Mouse (Mus musculus): Measurements from ENCODE around the gene Mob3b. TPM values are rescaled to one million over a fixed set of nuclear protein-coding genes. Genes with fewer than 3 reads are reported as not detected.
A peak's percentile ranks its signal among the peaks of the same experiment; 100 is the strongest.

Mob3b gene
- polyA plus RNA-seq, 1 experiment from 2014 or later = 7.1 TPM

DNA sequence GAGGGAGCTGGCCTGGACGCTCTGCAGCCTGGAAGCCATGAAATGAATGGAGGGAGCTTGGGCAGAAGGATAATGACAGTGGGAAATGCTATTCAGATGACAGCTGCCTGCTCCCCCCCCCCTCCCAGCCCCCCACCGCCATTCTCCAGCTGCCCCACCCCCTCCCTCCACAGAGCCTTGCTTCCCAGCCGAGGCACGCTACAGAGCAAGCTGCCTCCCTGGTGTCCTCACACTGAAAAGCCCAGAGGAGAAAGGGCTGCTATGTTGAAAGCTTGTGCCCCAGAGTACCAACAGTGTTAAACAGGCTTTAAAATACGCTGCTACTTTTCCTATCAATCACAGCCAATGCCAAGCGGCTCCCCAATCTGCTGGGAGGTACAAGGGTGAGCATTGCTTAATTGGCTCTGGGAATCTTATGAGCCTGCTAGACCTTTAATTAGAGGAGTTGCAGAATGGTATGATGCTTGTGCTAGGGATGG is 31.9 kb downstream of the Mob3b start:
- no peak overlapping the region for H3K9ac ChIP-seq
- H3K4me3 ChIP-seq = no peak overlapping the region
- no peak overlapping the region for H3K27ac ChIP-seq
- no peaks in the 10 kb centered on the region for H3K27me3 ChIP-seq (replicated peaks)
- H3K36me3 ChIP-seq = no peaks in the 10 kb centered on the region
- WGBS (ENCODE audit: insufficient replicate concordance) = 43% methylated on average over 4 of the region's 6 CpGs
- no peak for ATAC-seq
- no peaks in the 10 kb centered on the region for H3K9me3 ChIP-seq (replicated peaks)
- H3K4me1 ChIP-seq = peaks cover 10% of the 10 kb centered on the region; the same call in 1 of the 2 replicates
- 0 out of 2 replicates have a peak overlapping the region, but pooled peaks have one; percentile 16 for H3K4me2 ChIP-seq

DNA sequence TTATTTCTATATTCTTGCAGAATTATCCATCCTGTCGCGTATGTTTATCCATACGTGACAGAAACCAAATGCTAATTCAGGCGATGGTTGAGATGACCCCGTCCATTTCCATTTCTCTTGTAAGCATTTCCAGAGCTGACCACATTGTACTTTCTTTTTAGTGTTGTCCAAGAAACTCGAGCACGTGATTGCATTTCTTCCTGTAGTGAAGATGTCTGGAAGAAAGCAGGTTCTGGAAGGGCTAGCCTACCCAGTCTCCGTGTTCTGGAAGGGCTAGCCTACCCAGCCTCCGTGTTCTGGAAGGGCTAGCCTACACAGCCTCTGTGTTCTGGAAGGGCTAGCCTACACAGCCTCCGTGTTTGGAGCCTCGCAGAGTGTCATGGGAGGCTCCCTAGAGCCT is 33.3 kb downstream of the Mob3b start:
- no peaks in the 10 kb centered on the region for H3K27me3 ChIP-seq (replicated peaks)
- H3K9ac ChIP-seq = no peak overlapping the region
- H3K27ac ChIP-seq = no peak overlapping the region
- peaks cover 6% of the 10 kb centered on the region; the same call in 1 of the 2 replicates for H3K4me1 ChIP-seq
- WGBS (ENCODE audit: insufficient replicate concordance) = 70% methylated on average over 11 of the region's 11 CpGs
- no peak overlapping the region for H3K4me3 ChIP-seq
- ATAC-seq = no peak
- no peaks in the 10 kb centered on the region for H3K36me3 ChIP-seq
- H3K9me3 ChIP-seq (replicated peaks) = no peaks in the 10 kb centered on the region
- no peak overlapping the region for H3K4me2 ChIP-seq

GRCm38 (mm10) chr4:35123087-35123486 is 34.2 kb downstream of the Mob3b start:
- Histone ChIP-seq H3K4me2 (no peak overlapping the region), H3K36me3 (no peaks in the 10 kb centered on the region), H3K4me1 (peaks cover 6% of the 10 kb centered on the region; the same call in 1 of the 2 replicates), H3K4me3 (no peak overlapping the region), H3K27ac (no peak overlapping the region), H3K27me3 (replicated peaks) (no peaks in the 10 kb centered on the region), H3K9me3 (replicated peaks) (no peaks in the 10 kb centered on the region), H3K9ac (no peak overlapping the region)
- 70% methylated on average over 5 of the region's 5 CpGs for WGBS (ENCODE audit: insufficient replicate concordance)
- no peak for ATAC-seq

GRCm38 (mm10) chr4:35121060-35121459 is 36.2 kb downstream of the Mob3b start:
- H3K4me1 ChIP-seq = peaks cover 6% of the 10 kb centered on the region; the same call in 1 of the 2 replicates
- H3K4me3 ChIP-seq = no peak overlapping the region
- no peak for ATAC-seq
- H3K9ac ChIP-seq = no peak overlapping the region
- no peaks in the 10 kb centered on the region for H3K9me3 ChIP-seq (replicated peaks)
- 72% methylated on average over 12 of the region's 12 CpGs for WGBS (ENCODE audit: insufficient replicate concordance)
- H3K4me2 ChIP-seq = no peak overlapping the region
- H3K27ac ChIP-seq = no peak overlapping the region
- no peaks in the 10 kb centered on the region for H3K27me3 ChIP-seq (replicated peaks)
- no peaks in the 10 kb centered on the region for H3K36me3 ChIP-seq

- Histone ChIP-seq H3K4me2 (no peak overlapping the region), H3K9me3 (replicated peaks) (no peaks in the 10 kb centered on the region), H3K4me1 (peaks cover 5% of the 10 kb centered on the region; the same call in 1 of the 2 replicates), H3K27me3 (replicated peaks) (no peaks in the 10 kb centered on the region), H3K9ac (no peak overlapping the region), H3K27ac (no peak overlapping the region), H3K4me3 (no peak overlapping the region), H3K36me3 (no peaks in the 10 kb centered on the region)
- WGBS (ENCODE audit: insufficient replicate concordance) = 76% methylated on average over 8 of the region's 8 CpGs
- ATAC-seq = no peak
These were observed 36.7 kb downstream of the Mob3b start for GRCm38 (mm10) chr4:35120575-35120974.

DNA sequence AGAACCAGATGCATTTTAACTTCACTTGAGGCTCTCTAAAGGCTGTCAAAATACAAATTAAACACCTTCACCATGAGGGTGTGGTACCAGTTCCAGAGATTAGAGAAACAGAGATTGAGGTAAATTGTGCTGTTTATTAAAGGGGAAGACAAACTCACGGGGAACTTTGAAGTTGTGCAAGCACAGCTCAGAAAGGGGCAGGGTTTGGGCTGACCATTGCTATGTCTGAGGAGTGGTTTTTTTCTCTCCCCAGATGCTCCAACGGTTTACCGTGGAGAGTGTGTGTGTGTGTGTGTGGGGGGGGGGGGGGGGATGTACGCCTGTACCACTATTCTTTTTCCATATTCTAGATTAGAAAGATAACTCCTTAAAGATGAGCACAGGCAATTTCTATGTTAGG is 37.1 kb downstream of the Mob3b start:
- Histone ChIP-seq H3K27ac (no peak overlapping the region), H3K9me3 (replicated peaks) (no peaks in the 10 kb centered on the region), H3K4me2 (no peak overlapping the region), H3K4me1 (peaks cover 1% of the 10 kb centered on the region; the same call in 1 of the 2 replicates), H3K9ac (no peak overlapping the region), H3K36me3 (no peaks in the 10 kb centered on the region), H3K4me3 (no peak overlapping the region), H3K27me3 (replicated peaks) (no peaks in the 10 kb centered on the region)
- ATAC-seq = no peak
- WGBS (ENCODE audit: insufficient replicate concordance) = 46% methylated on average over 2 of the region's 4 CpGs

DNA sequence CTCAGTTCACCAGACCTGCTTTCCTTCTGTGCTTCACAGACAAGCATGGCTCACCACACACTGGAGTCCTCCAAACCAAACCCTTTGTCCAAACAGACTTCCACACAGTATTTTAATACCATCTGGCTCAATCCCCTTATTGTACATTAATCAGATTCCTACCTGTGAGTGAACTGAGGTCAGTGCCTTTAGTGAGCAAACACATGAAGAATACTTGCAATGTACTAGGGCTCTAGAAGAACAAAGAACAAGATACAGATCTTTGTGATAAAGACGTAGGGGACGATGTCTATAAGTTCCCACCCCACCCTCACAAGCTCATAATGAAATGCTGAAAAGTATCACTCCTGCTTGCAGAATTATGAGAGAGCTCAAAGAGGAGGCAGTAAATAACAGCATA is 38.4 kb downstream of the Mob3b start:
- Histone ChIP-seq H3K9ac (no peak overlapping the region), H3K9me3 (replicated peaks) (no peaks in the 10 kb centered on the region), H3K4me2 (no peak overlapping the region), H3K36me3 (no peaks in the 10 kb centered on the region), H3K4me3 (no peak overlapping the region), H3K27ac (no peak overlapping the region), H3K4me1 (no peaks in the 10 kb centered on the region), H3K27me3 (replicated peaks) (no peaks in the 10 kb centered on the region)
- ATAC-seq = no peak
- WGBS (ENCODE audit: insufficient replicate concordance) = 67% methylated on average over 2 of the region's 2 CpGs

- WGBS (ENCODE audit: insufficient replicate concordance) = 54% methylated on average over 3 of the region's 3 CpGs
- no peak for ATAC-seq
- Histone ChIP-seq H3K36me3 (no peaks in the 10 kb centered on the region), H3K27me3 (replicated peaks) (no peaks in the 10 kb centered on the region), H3K4me2 (no peak overlapping the region), H3K4me1 (peaks cover 3% of the 10 kb centered on the region; the same call in 1 of the 2 replicates), H3K27ac (no peak overlapping the region), H3K4me3 (no peak overlapping the region), H3K9me3 (replicated peaks) (no peaks in the 10 kb centered on the region), H3K9ac (no peak overlapping the region)
These were observed 40.1 kb downstream of the Mob3b start for GRCm38 (mm10) chr4:35117144-35117543.

DNA sequence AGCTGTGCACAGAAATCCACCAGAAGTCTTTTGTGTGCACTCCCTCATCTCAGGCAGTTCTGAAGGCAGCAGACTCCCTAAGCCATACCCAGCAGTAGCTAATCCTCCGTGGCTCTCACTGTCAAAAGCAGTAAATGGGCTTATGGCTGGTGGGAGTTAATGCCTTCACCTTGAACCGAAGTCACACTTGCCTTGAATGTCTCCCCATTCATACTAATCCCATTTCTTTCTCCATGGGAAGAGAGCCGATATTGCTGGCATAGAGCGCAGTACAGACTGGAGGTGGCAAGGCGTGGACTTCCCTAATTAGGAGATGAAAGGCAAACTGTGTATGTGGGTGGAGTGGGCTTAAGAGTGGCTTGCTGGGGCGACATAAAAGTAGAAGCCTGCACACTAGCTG is 41.4 kb downstream of the Mob3b start:
- Histone ChIP-seq H3K9me3 (replicated peaks) (no peaks in the 10 kb centered on the region), H3K27me3 (replicated peaks) (no peaks in the 10 kb centered on the region), H3K36me3 (no peaks in the 10 kb centered on the region), H3K4me3 (no peak overlapping the region), H3K27ac (no peak overlapping the region), H3K4me2 (no peak overlapping the region), H3K9ac (no peak overlapping the region), H3K4me1 (peaks cover 3% of the 10 kb centered on the region; the same call in 1 of the 2 replicates)
- no peak for ATAC-seq
- WGBS (ENCODE audit: insufficient replicate concordance) = 64% methylated on average over 6 of the region's 6 CpGs

- ATAC-seq = no peak
- Histone ChIP-seq H3K4me3 (no peak overlapping the region), H3K4me2 (no peak overlapping the region), H3K27me3 (replicated peaks) (no peaks in the 10 kb centered on the region), H3K27ac (no peak overlapping the region), H3K36me3 (no peaks in the 10 kb centered on the region), H3K9ac (no peak overlapping the region), H3K9me3 (replicated peaks) (no peaks in the 10 kb centered on the region), H3K4me1 (peaks cover 3% of the 10 kb centered on the region; the same call in 1 of the 2 replicates)
- 53% methylated on average over 2 of the region's 2 CpGs for WGBS (ENCODE audit: insufficient replicate concordance)
These were observed 42.3 kb downstream of the Mob3b start for GRCm38 (mm10) chr4:35114950-35115349.

GRCm38 (mm10) chr4:35113516-35114248 is 43.6 kb downstream of the Mob3b start:
- no peak for ATAC-seq
- Histone ChIP-seq H3K4me2 (no peak overlapping the region), H3K9me3 (replicated peaks) (no peaks in the 10 kb centered on the region), H3K27ac (no peak overlapping the region), H3K36me3 (no peaks in the 10 kb centered on the region), H3K4me1 (peaks cover 3% of the 10 kb centered on the region; the same call in 1 of the 2 replicates), H3K9ac (no peak overlapping the region), H3K4me3 (no peak overlapping the region), H3K27me3 (replicated peaks) (no peaks in the 10 kb centered on the region)
- WGBS (ENCODE audit: insufficient replicate concordance) = 61% methylated on average over 13 of the region's 13 CpGs

GRCm38 (mm10) chr4:35112452-35112851 is 44.8 kb downstream of the Mob3b start:
- H3K4me2 ChIP-seq = no peak overlapping the region
- H3K27ac ChIP-seq = no peak overlapping the region
- peaks cover 3% of the 10 kb centered on the region; the same call in 1 of the 2 replicates for H3K4me1 ChIP-seq
- WGBS (ENCODE audit: insufficient replicate concordance) = 83% methylated on average over 4 of the region's 4 CpGs
- no peak for ATAC-seq
- H3K36me3 ChIP-seq = no peaks in the 10 kb centered on the region
- H3K9ac ChIP-seq = no peak overlapping the region
- no peak overlapping the region for H3K4me3 ChIP-seq
- no peaks in the 10 kb centered on the region for H3K27me3 ChIP-seq (replicated peaks)
- H3K9me3 ChIP-seq (replicated peaks) = no peaks in the 10 kb centered on the region
